Mouse (Mus musculus): ENCODE measurements at regions not wholly inside any gene's neighbourhood (a gene's known extent, or its start where the extent isn't known, plus 50 kb on each side); places are given as distances from the start of the nearest gene placed in this dataset.

DNA sequence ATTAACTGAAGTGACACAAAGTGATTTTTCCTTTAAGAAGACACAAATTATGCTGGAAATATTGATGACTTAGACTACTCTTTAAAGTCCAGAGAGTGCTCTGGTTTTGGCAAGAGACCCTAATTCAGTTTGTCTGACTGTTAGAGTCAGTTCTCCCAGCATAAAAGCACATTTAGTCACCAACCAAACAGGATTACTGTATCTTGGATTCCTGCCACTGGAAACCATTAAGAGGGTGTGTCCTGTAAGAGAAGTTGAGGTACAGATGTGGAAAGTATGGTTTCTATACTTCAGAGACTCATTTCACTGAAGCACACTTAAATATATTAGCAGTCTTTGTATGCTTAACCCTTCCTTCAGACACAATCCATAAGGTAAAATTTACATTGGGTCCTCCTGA lies 745.3 kb downstream of the Hdgfl1 start:
- H3K4me1 ChIP-seq (replicated peaks): no peaks in the 10 kb centered on the region
- no peaks in the 10 kb centered on the region for H3K27me3 ChIP-seq
- H3K4me3 ChIP-seq (replicated peaks): no peak overlapping the region
- H3K9ac ChIP-seq: no peak overlapping the region
- no peak overlapping the region for H3K4me2 ChIP-seq
- no peaks in the 10 kb centered on the region for H3K9me3 ChIP-seq (replicated peaks)
- DNase-seq (no peak), ATAC-seq (ENCODE audit: low read depth) (no peak)
- no peak overlapping the region for H3K27ac ChIP-seq
- no peaks in the 10 kb centered on the region for H3K36me3 ChIP-seq

DNA sequence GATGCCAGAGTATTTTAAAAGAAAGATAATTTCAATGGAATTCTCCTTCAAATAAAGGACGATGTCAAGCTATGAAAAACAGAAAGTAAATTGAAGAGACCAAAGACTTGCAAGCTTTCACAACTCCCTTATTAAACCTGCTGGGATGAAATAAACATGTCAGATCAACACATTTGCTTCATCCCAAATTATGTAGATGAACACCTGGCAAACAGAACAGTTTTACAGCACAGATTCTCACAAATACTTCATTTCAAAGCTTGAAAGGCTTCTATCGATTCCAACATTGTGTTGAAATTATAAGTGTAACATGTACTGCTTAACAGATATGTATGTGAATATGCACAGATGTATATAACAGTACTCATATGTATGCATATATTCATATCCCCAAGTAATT lies 749.5 kb downstream of the Hdgfl1 start:
- Histone ChIP-seq H3K4me1 (replicated peaks) (no peaks in the 10 kb centered on the region), H3K9ac (no peak overlapping the region), H3K4me2 (no peak overlapping the region), H3K9me3 (replicated peaks) (no peaks in the 10 kb centered on the region), H3K4me3 (replicated peaks) (no peak overlapping the region), H3K27ac (no peak overlapping the region), H3K27me3 (no peaks in the 10 kb centered on the region), H3K36me3 (no peaks in the 10 kb centered on the region)
- DNase-seq (no peak), ATAC-seq (ENCODE audit: low read depth) (no peak)
- WGBS (ENCODE audit: insufficient replicate concordance): 82% methylated on average over 2 of the region's 2 CpGs

DNA sequence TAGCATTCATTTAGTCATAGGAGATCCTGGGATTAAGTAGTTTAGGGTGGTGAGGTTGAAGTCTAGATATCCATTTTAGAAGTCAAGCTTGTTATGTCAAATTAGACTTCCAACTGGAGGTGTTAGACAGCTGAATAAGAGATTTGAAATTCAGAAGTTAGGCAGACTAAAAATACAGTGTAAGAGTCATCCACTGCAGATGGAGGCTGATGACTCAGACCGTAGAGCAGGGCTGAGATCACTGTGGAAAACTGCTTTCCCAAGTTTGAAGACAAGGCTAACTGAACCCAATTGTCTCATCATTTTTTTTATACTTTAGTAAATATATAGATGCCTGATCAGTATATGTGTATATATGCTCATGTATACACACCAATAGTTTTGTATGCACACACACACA lies 738.8 kb upstream of the Nrsn1 start:
- Histone ChIP-seq H3K4me1 (replicated peaks) (no peaks in the 10 kb centered on the region), H3K9me3 (replicated peaks) (no peaks in the 10 kb centered on the region), H3K36me3 (no peaks in the 10 kb centered on the region), H3K9ac (no peak overlapping the region), H3K27ac (no peak overlapping the region), H3K4me3 (replicated peaks) (no peak overlapping the region), H3K4me2 (no peak overlapping the region), H3K27me3 (no peaks in the 10 kb centered on the region)
- DNase-seq: no peak
- no peak for ATAC-seq (ENCODE audit: low read depth)
- 73% methylated on average over 1 of the region's 1 CpGs for WGBS (ENCODE audit: insufficient replicate concordance)

DNA sequence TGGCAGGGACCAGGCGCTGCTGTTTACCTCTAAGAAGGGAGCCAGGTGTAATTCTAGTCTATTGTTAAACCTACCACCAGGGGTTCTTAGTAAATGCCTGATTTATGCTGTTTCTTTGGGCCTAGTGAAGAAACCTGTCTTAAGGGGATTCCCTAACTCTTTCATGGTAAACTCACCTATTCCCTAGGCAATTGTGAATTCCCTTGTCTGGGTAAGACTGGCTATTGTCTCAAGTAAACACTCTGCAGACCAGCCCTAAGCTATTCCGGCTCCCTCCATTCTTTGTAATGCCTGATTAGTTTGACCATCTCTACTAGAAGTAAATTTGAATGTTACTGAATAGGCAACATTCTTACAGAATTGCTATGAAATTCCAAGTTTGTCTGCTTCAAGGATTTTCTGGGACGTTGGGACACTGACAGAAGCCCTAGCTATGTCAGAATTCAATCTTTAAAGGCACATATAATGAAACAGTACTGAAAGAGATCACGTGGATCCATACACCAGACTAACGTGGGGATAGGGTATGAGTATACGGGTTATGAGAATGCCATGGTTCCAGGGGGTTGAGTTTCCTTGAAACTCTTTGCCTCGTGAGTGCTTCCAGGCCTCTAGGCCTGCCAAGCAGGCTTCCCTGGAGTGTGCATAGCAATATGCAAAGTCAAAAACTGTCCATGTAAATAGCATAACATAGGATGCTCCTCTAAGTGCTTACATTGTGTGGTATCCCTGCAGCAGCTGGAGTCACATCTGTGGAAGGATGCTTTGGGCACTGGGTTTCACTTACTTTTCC lies 734.7 kb upstream of the Nrsn1 start:
- H3K4me2 ChIP-seq: no peak overlapping the region
- H3K4me3 ChIP-seq (replicated peaks): no peak overlapping the region
- H3K27me3 ChIP-seq: no peaks in the 10 kb centered on the region
- H3K27ac ChIP-seq: no peak overlapping the region
- ATAC-seq (ENCODE audit: low read depth) (no peak), DNase-seq (no peak)
- no peaks in the 10 kb centered on the region for H3K9me3 ChIP-seq (replicated peaks)
- 63% methylated on average over 7 of the region's 7 CpGs for WGBS (ENCODE audit: insufficient replicate concordance)
- no peaks in the 10 kb centered on the region for H3K36me3 ChIP-seq
- no peaks in the 10 kb centered on the region for H3K4me1 ChIP-seq (replicated peaks)
- no peak overlapping the region for H3K9ac ChIP-seq

DNA sequence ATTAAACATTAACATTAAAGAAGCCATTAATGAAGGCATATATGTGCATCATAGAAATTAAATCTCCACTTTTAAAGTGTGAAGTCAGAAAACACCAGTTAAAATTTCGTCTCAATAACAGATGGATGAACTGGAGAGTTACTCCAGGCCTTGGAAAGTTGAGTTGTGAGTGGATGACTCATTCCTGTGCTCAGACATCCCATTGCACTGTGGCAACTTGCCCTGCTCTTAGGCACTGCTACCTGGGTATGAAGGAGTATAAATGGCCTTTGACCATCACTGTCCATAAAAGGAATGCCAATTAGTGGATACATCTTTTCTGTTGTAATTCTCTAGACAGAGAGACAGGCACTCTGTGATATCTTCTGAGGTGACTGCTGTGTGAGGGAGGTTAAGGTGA lies 723.2 kb upstream of the Nrsn1 start:
- Histone ChIP-seq H3K9ac (no peak overlapping the region), H3K4me1 (replicated peaks) (no peaks in the 10 kb centered on the region), H3K36me3 (no peaks in the 10 kb centered on the region), H3K4me3 (replicated peaks) (no peak overlapping the region), H3K4me2 (no peak overlapping the region), H3K9me3 (replicated peaks) (no peaks in the 10 kb centered on the region), H3K27me3 (no peaks in the 10 kb centered on the region), H3K27ac (no peak overlapping the region)
- 15% methylated on average over 1 of the region's 1 CpGs for WGBS (ENCODE audit: insufficient replicate concordance)
- DNase-seq (no peak), ATAC-seq (ENCODE audit: low read depth) (no peak)

DNA sequence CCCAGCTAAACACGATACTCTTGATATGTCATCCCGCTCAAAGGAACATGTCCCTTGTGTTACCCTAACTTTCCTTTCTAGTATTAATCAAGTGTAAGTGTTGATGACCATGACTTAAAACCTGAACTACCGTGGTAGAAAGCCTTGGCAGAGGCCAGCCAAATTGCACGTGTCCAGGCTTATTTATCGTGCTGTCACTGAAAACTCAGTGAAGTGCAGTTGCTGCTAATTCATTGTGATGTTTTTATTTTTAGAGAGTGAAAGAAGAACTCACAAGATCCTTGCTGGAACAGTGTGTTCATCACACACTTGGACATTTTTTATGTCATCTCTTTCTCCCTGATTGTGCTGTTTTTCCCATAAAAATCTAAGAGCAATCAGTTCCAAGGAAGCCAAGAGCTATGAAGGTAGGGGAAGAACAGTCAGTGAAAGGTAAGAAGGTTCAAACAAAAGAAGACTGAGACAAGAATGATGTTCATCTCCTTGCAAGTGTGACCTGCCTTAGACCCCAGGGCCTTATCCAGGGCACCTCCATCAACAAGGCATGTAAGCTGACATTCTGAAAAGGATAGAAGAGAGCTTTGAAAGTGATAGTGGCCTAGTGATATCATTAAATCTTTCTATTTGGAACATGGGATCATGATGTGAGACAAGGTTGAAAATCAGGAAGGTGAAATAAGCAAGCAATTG lies 718.9 kb upstream of the Nrsn1 start:
- no peak for ATAC-seq (ENCODE audit: low read depth)

DNA sequence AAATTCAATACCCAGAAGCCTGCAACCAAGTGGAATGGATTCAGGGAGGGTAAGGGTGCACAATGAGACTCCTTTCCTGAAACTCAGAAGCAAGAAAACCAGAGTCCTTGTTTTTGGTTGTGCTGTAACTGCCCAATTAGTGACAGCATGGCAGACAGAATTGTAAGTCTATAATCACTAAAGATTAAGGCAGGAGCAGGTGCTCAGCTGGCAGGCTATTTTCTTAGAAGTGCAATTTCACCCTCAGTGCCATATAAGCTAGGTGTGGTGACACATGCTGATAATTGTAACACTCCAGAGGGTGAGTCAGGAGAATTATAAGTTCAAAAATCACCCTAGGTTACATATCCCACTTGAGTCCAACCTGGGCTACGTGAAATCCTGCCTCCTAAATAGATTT lies 714.2 kb upstream of the Nrsn1 start:
- Histone ChIP-seq H3K9ac (no peak overlapping the region), H3K27ac (no peak overlapping the region), H3K36me3 (no peaks in the 10 kb centered on the region), H3K4me3 (replicated peaks) (no peak overlapping the region), H3K27me3 (no peaks in the 10 kb centered on the region), H3K9me3 (replicated peaks) (no peaks in the 10 kb centered on the region), H3K4me1 (replicated peaks) (no peaks in the 10 kb centered on the region), H3K4me2 (no peak overlapping the region)
- DNase-seq: no peak
- 52% methylated on average over 1 of the region's 1 CpGs for WGBS (ENCODE audit: insufficient replicate concordance)
- no peak for ATAC-seq (ENCODE audit: low read depth)

More for the DNA sequence above, 718.9 kb upstream of the Nrsn1 start:
- DNase-seq: no peak
- WGBS (ENCODE audit: insufficient replicate concordance): 64% methylated on average over 5 of the region's 5 CpGs
- no peak overlapping the region for H3K4me2 ChIP-seq
- H3K4me3 ChIP-seq (replicated peaks): no peak overlapping the region
- no peak overlapping the region for H3K27ac ChIP-seq
- H3K9ac ChIP-seq: no peak overlapping the region
- H3K9me3 ChIP-seq (replicated peaks): no peaks in the 10 kb centered on the region
- H3K27me3 ChIP-seq: no peaks in the 10 kb centered on the region
- no peaks in the 10 kb centered on the region for H3K4me1 ChIP-seq (replicated peaks)
- no peaks in the 10 kb centered on the region for H3K36me3 ChIP-seq

DNA sequence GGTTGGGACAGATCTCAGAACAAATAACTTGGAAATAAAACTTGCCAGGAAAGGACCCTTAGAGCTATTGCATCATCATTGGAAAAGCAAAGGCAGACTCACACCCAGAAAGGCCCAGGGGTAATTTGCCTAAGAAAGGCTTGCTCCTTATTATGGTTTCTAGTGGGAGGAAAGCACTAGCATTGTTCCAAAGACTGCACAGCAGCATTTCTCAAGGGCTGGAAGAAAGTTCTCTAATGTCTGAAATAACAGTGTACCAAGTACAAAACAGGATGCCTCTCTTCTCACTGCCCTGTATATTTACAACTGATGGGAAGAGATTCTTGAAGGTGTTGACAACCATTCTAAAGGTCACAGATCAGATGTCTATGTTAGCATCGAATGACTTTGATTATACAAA lies 713.4 kb upstream of the Nrsn1 start:
- Histone ChIP-seq H3K4me2 (no peak overlapping the region), H3K4me3 (replicated peaks) (no peak overlapping the region), H3K9ac (no peak overlapping the region), H3K4me1 (replicated peaks) (no peaks in the 10 kb centered on the region), H3K9me3 (replicated peaks) (no peaks in the 10 kb centered on the region), H3K36me3 (no peaks in the 10 kb centered on the region), H3K27me3 (no peaks in the 10 kb centered on the region), H3K27ac (no peak overlapping the region)
- ATAC-seq (ENCODE audit: low read depth) (no peak), DNase-seq (no peak)
- WGBS (ENCODE audit: insufficient replicate concordance): 63% methylated on average over 1 of the region's 1 CpGs

DNA sequence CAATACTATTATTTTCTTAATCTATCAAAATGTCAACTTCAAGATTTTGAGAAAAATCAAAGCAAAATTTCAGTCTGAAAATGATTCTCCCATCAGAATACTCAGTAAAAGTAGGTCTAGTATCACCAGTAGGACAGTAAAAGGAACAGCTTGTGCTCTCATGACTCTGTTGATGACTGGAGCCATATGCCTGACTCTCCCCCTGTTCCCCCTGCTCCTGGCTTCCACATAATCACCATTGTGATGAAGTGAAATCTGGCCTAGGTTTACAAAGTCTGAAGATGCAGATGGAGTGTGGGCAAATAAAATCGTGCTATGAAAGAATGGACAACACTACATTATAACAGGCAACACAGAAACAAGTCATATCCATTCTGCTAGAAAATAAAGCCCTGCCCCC lies 708.3 kb upstream of the Nrsn1 start:
- H3K9ac ChIP-seq: no peak overlapping the region
- no peaks in the 10 kb centered on the region for H3K27me3 ChIP-seq
- DNase-seq (no peak), ATAC-seq (ENCODE audit: low read depth) (no peak)
- no peaks in the 10 kb centered on the region for H3K4me1 ChIP-seq (replicated peaks)
- 38% methylated on average over 1 of the region's 1 CpGs for WGBS (ENCODE audit: insufficient replicate concordance)
- no peaks in the 10 kb centered on the region for H3K9me3 ChIP-seq (replicated peaks)
- no peak overlapping the region for H3K27ac ChIP-seq
- no peaks in the 10 kb centered on the region for H3K36me3 ChIP-seq
- H3K4me3 ChIP-seq (replicated peaks): no peak overlapping the region
- no peak overlapping the region for H3K4me2 ChIP-seq

DNA sequence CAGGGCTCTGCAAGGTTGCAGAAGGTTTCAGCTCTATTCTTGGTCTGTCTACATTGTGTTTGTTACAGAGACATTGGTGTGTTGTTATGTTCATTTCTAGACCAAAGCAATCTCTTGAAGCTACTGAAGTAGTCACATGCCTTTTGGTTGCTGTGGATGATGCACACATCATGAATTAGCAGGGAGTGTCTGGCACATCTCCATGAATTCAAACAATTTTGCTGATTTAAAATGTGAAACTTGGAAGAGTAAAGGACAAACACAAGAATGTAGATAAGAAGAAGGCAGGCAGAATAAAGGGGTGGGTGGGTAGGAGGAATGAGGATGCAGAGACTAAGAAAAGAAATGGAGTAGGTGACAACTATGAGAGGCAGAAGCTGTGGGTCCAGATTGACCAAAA lies 688.3 kb upstream of the Nrsn1 start:
- H3K9ac ChIP-seq: no peak overlapping the region
- DNase-seq (no peak), ATAC-seq (ENCODE audit: low read depth) (no peak)
- no peaks in the 10 kb centered on the region for H3K9me3 ChIP-seq (replicated peaks)
- H3K27ac ChIP-seq: no peak overlapping the region
- no peak overlapping the region for H3K4me2 ChIP-seq
- H3K27me3 ChIP-seq: no peaks in the 10 kb centered on the region
- H3K4me1 ChIP-seq (replicated peaks): no peaks in the 10 kb centered on the region
- no peak overlapping the region for H3K4me3 ChIP-seq (replicated peaks)
- no peaks in the 10 kb centered on the region for H3K36me3 ChIP-seq

DNA sequence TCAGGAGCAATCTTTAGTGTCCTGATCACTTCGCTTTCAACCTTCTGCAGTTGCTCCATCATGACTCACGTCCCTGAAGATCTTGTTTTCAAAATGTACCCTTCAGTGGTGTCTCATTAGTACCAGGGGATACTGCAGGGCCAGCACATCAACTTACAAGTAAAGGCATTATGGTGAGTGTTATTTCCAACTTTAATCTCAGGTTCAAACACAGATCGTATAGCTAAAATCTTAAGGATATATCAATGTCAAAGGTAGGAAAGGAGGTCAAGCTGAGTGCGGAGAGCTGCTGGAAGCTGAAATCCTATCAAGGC lies 687.8 kb upstream of the Nrsn1 start:
- Histone ChIP-seq H3K9me3 (replicated peaks) (no peaks in the 10 kb centered on the region), H3K27me3 (no peaks in the 10 kb centered on the region), H3K36me3 (no peaks in the 10 kb centered on the region), H3K4me2 (no peak overlapping the region), H3K27ac (no peak overlapping the region), H3K4me3 (replicated peaks) (no peak overlapping the region), H3K4me1 (replicated peaks) (no peaks in the 10 kb centered on the region), H3K9ac (no peak overlapping the region)
- ATAC-seq (ENCODE audit: low read depth): no peak
- DNase-seq: no peak
- WGBS (ENCODE audit: insufficient replicate concordance): 69% methylated on average over 4 of the region's 4 CpGs

DNA sequence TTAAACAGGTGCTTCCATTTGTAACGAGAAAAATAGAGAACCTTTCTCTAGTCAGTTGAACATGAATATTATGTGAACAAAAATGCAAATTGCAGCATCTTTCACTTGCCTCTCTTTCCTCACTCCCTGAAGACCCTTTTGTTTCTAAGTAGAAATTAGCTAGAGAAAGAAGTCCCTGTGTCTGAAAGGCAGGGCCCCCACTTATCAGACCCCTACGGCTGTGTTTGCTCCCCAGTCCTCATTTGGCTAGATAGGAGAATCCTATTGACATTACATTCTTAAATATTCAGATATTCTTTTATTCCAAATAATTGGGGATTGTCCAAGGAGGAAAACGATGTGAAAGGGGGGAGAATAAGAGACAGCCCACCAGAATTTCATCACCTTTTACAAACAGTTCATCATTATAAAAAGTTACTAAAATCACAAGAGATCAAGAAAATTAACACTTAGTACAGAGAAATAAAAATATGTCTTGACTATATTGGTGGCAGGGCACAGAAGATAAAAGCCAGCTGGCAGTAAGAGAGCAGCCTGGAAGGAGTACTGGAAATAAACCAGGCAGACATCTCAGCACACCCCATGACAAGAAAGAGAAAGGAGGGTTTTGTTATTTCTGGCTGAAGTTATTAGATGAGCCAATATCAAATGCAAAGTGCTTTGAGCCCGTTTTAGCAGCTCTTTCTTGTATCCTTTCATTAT lies 687.3 kb upstream of the Nrsn1 start:
- H3K27ac ChIP-seq: no peak overlapping the region
- H3K4me2 ChIP-seq: no peak overlapping the region
- no peaks in the 10 kb centered on the region for H3K9me3 ChIP-seq (replicated peaks)
- H3K9ac ChIP-seq: no peak overlapping the region
- H3K27me3 ChIP-seq: no peaks in the 10 kb centered on the region
- ATAC-seq (ENCODE audit: low read depth) (no peak), DNase-seq (no peak)
- no peak overlapping the region for H3K4me3 ChIP-seq (replicated peaks)
- no peaks in the 10 kb centered on the region for H3K4me1 ChIP-seq (replicated peaks)
- no peaks in the 10 kb centered on the region for H3K36me3 ChIP-seq
- WGBS (ENCODE audit: insufficient replicate concordance): 43% methylated on average over 4 of the region's 4 CpGs
